Mouse (Mus musculus) embryonic facial prominence, embryonic 13.5 days (tissue): ENCODE measurements around the gene Brpf3. TPM values are rescaled to one million over a fixed set of nuclear protein-coding genes. Genes with fewer than 3 reads are reported as not detected.
A peak's percentile ranks its signal among the peaks of the same experiment; 100 is the strongest.

Experiments
- ATAC-seq: fragments of 200-750 bp; cut with Nextera tagmentation; 2 replicates; pipeline ENCODE4 v1.8.0; 2017; ENCODE audit warnings: low read depth; ENCODE audit not compliant: insufficient number of reproducible peaks, insufficient read depth, low FRiP score, low TSS enrichment
- H3K27ac ChIP-seq: fragments of 300-500 bp; sonication (generic); 2 replicates; pipeline ENCODE4 v1.5.1; 2015; ENCODE audit warnings: moderate library complexity, mild to moderate bottlenecking, inconsistent platforms
- H3K27me3 ChIP-seq: fragments of 300-500 bp; sonication (generic); 2 replicates; pipeline ENCODE4 v1.6.1; 2015; ENCODE audit warnings: mild to moderate bottlenecking, inconsistent platforms
- H3K36me3 ChIP-seq: fragments of 300-500 bp; sonication (generic); 2 replicates; pipeline ENCODE4 v1.6.1; 2015; ENCODE audit warnings: mild to moderate bottlenecking, inconsistent platforms
- H3K4me1 ChIP-seq: fragments of 300-500 bp; sonication (generic); 2 replicates; pipeline ENCODE4 v1.6.1; 2015; ENCODE audit warnings: inconsistent platforms
- H3K4me2 ChIP-seq: fragments of 300-500 bp; sonication (generic); 2 replicates; pipeline ENCODE4 v1.6.1; 2015; ENCODE audit warnings: moderate library complexity, mild to moderate bottlenecking, inconsistent platforms
- H3K4me3 ChIP-seq: fragments of 300-500 bp; sonication (generic); 2 replicates; pipeline ENCODE4 v1.5.1; 2015; ENCODE audit warnings: mild to moderate bottlenecking, inconsistent platforms
- H3K9ac ChIP-seq: fragments of 300-500 bp; sonication (generic); 2 replicates; pipeline ENCODE4 v1.6.1; 2015; ENCODE audit warnings: mild to moderate bottlenecking, inconsistent platforms
- H3K9me3 ChIP-seq: fragments of 300-500 bp; sonication (generic); 2 replicates; pipeline ENCODE4 v1.6.1; 2016; ENCODE audit warnings: inconsistent platforms
- WGBS: fragments of 180-500 bp; shearing (Covaris S2); methylation state at CpG from one replicate; pipeline ENCODE4 v1.1.7; 2015; ENCODE audit warnings: mixed read lengths; 5-methylcytosine and 5-hydroxymethylcytosine counted together
- polyA plus RNA-seq: library from polyadenylated mRNA; unstranded; fragments of >200 nt; fragmentation: Nextera tagmentation; extraction: Ambion mirVana; gene quantifications from 2 replicates; pipeline ENCODE4 v1.2.1, GENCODE M21; 2015

Gene Brpf3
- polyA plus RNA-seq, 1 experiment from 2014 or later = 12.0 TPM

- H3K4me1 ChIP-seq = peaks cover 9% of the 10 kb centered on the region
- no peak overlapping the region for H3K4me3 ChIP-seq
- no peaks in the 10 kb centered on the region for H3K9me3 ChIP-seq
- 3% methylated on average over 12 of the region's 12 CpGs for WGBS
- H3K9ac ChIP-seq = no peak overlapping the region
- H3K27me3 ChIP-seq = peaks cover 17% of the 10 kb centered on the region
- H3K36me3 ChIP-seq = no peaks in the 10 kb centered on the region
- no peak overlapping the region for H3K27ac ChIP-seq
- ATAC-seq = no peak
- H3K4me2 ChIP-seq = peak overlapping the region; percentile 34
These were observed 81.4 kb downstream of the Brpf3 start for GRCm38 (mm10) chr17:28882316-28882715.

- no peak overlapping the region for H3K27ac ChIP-seq
- H3K9ac ChIP-seq = no peak overlapping the region
- peaks cover 9% of the 10 kb centered on the region for H3K4me1 ChIP-seq
- WGBS = 45% methylated on average over 8 of the region's 8 CpGs
- H3K9me3 ChIP-seq = no peaks in the 10 kb centered on the region
- no peak for ATAC-seq
- peak overlapping the region; percentile 34 for H3K4me2 ChIP-seq
- no peak overlapping the region for H3K4me3 ChIP-seq
- no peaks in the 10 kb centered on the region for H3K36me3 ChIP-seq
- H3K27me3 ChIP-seq = peaks cover 17% of the 10 kb centered on the region
These were observed 81.9 kb downstream of the Brpf3 start for GRCm38 (mm10) chr17:28882810-28883209.

- H3K4me1 ChIP-seq = peaks cover 9% of the 10 kb centered on the region
- no peak overlapping the region for H3K9ac ChIP-seq
- H3K27me3 ChIP-seq = peaks cover 14% of the 10 kb centered on the region
- WGBS = 67% methylated on average over 10 of the region's 10 CpGs
- ATAC-seq = no peak
- no peak overlapping the region for H3K4me3 ChIP-seq
- no peaks in the 10 kb centered on the region for H3K9me3 ChIP-seq
- H3K36me3 ChIP-seq = no peaks in the 10 kb centered on the region
- H3K4me2 ChIP-seq = no peak overlapping the region
- no peak overlapping the region for H3K27ac ChIP-seq
These were observed 83.1 kb downstream of the Brpf3 start for GRCm38 (mm10) chr17:28883941-28884516.

GRCm38 (mm10) chr17:28885231-28885630, 84.3 kb downstream of the Brpf3 start:
- Histone ChIP-seq H3K36me3 (no peaks in the 10 kb centered on the region), H3K27ac (no peak overlapping the region), H3K4me1 (peaks cover 3% of the 10 kb centered on the region), H3K9me3 (no peaks in the 10 kb centered on the region), H3K9ac (no peak overlapping the region), H3K4me3 (no peak overlapping the region), H3K27me3 (peaks cover 12% of the 10 kb centered on the region), H3K4me2 (no peak overlapping the region)
- WGBS = 87% methylated on average over 8 of the region's 8 CpGs
- no peak for ATAC-seq

GRCm38 (mm10) chr17:28886266-28886665, 85.4 kb downstream of the Brpf3 start:
- Histone ChIP-seq H3K27me3 (peaks cover 3% of the 10 kb centered on the region), H3K4me3 (no peak overlapping the region), H3K36me3 (no peaks in the 10 kb centered on the region), H3K9ac (no peak overlapping the region), H3K9me3 (no peaks in the 10 kb centered on the region; the same call in 1 of the 2 replicates), H3K27ac (no peak overlapping the region), H3K4me2 (no peak overlapping the region), H3K4me1 (0 out of 2 replicates have a peak, but pooled peaks cover 3% of the 10 kb centered on the region)
- WGBS = 77% methylated on average over 8 of the region's 8 CpGs
- no peak for ATAC-seq

Other genes starting within 250 kb of the Brpf3 start
- 1.3 TPM in 1 of 2 replicates, not detected in the other for gene Clps, start 240.3 kb upstream of the Brpf3 start, polyA plus RNA-seq
- gene Lhfpl5, start 225.4 kb upstream of the Brpf3 start, polyA plus RNA-seq = 0.50 and 0.76 TPM in 2 replicates
- 96.6 and 97.9 TPM in 2 replicates for gene Srpk1, start 178.4 kb upstream of the Brpf3 start, polyA plus RNA-seq
- gene Slc26a8, start 110.9 kb upstream of the Brpf3 start, polyA plus RNA-seq = 0.43 and 0.46 TPM in 2 replicates
- gene Mapk14, start 109.8 kb upstream of the Brpf3 start, polyA plus RNA-seq = 41.6 and 42.5 TPM in 2 replicates
- 4.1 and 5.3 TPM in 2 replicates for gene AC170998.1, start 75.0 kb upstream of the Brpf3 start, polyA plus RNA-seq
- gene Mapk13, start 31.8 kb upstream of the Brpf3 start, polyA plus RNA-seq = 47.3 and 51.5 TPM in 2 replicates
- gene Pnpla1, start 57.3 kb downstream of the Brpf3 start, polyA plus RNA-seq = 0.26 and 0.98 TPM in 2 replicates
- gene 4930539E08Rik, start 114.2 kb downstream of the Brpf3 start, polyA plus RNA-seq = 0.29 and 0.41 TPM in 2 replicates
- gene Pxt1, start 142.8 kb downstream of the Brpf3 start, polyA plus RNA-seq = not detected in 2 replicates
- 99.9 and 103 TPM in 2 replicates for gene Kctd20, start 150.9 kb downstream of the Brpf3 start, polyA plus RNA-seq
- 114 and 129 TPM in 2 replicates for gene Stk38, start 206.9 kb downstream of the Brpf3 start, polyA plus RNA-seq
- gene Srsf3, start 231.5 kb downstream of the Brpf3 start, polyA plus RNA-seq = 702 and 727 TPM in 2 replicates